Mouse (Mus musculus) liver, embryonic 15.5 days (tissue): ENCODE results near the gene Alkbh6. TPM values are rescaled to one million over a fixed set of nuclear protein-coding genes. Genes with fewer than 3 reads are reported as not detected.

Source experiments
- ATAC-seq: fragments of 200-750 bp; cut with Nextera tagmentation; 2 replicates; pipeline ENCODE4 v1.8.0; 2017; ENCODE audit warnings: moderate number of reproducible peaks, mild to moderate bottlenecking, moderate library complexity; ENCODE audit not compliant: insufficient read depth
- H3K27ac ChIP-seq: fragments of 300-500 bp; sonication (generic); replicated peaks from 2 replicates; pipeline ENCODE4 v1.5.1; 2015; ENCODE audit warnings: mild to moderate bottlenecking, inconsistent platforms
- H3K27me3 ChIP-seq: fragments of 300-500 bp; sonication (generic); 2 replicates; pipeline ENCODE4 v1.6.1; 2015; ENCODE audit warnings: mild to moderate bottlenecking, inconsistent platforms
- H3K36me3 ChIP-seq: fragments of 300-500 bp; sonication (generic); replicated peaks from 2 replicates; pipeline ENCODE4 v1.6.1; 2015; ENCODE audit warnings: moderate library complexity, mild to moderate bottlenecking, inconsistent platforms
- H3K4me1 ChIP-seq: fragments of 300-500 bp; sonication (generic); replicated peaks from 2 replicates; pipeline ENCODE4 v1.6.1; 2015; ENCODE audit warnings: inconsistent platforms
- H3K4me2 ChIP-seq: fragments of 300-500 bp; sonication (generic); 2 replicates; pipeline ENCODE4 v1.6.1; 2015; ENCODE audit warnings: moderate library complexity, mild to moderate bottlenecking, inconsistent platforms
- H3K4me3 ChIP-seq: fragments of 300-500 bp; sonication (generic); replicated peaks from 2 replicates; pipeline ENCODE4 v1.5.1; 2015; ENCODE audit warnings: mild to moderate bottlenecking, inconsistent platforms
- H3K9ac ChIP-seq: fragments of 300-500 bp; sonication (generic); 2 replicates; pipeline ENCODE4 v1.6.1; 2015; ENCODE audit warnings: moderate library complexity, mild to moderate bottlenecking, inconsistent platforms
- H3K9me3 ChIP-seq: fragments of 300-500 bp; sonication (generic); replicated peaks from 2 replicates; pipeline ENCODE4 v1.6.1; 2016; ENCODE audit warnings: inconsistent platforms
- WGBS: fragments of 180-500 bp; shearing (Covaris S2); methylation state at CpG from one replicate; pipeline ENCODE4 v1.1.7; 2015; ENCODE audit warnings: mixed read lengths; ENCODE audit not compliant: insufficient replicate concordance; 5-methylcytosine and 5-hydroxymethylcytosine counted together
- polyA plus RNA-seq: library from polyadenylated mRNA; unstranded; fragments of >200 nt; fragmentation: Nextera tagmentation; extraction: Ambion mirVana; gene quantifications from 2 replicates; pipeline ENCODE4 v1.2.1, GENCODE M21; 2015

Alkbh6 gene
- 15.9 and 16.5 TPM in 2 replicates for polyA plus RNA-seq

GRCm38 (mm10) chr7:30308076-30309005, at the start of gene Alkbh6:
Gene Alkbh6, plus strand, starts transcription at chr7:30308717.
- Histone ChIP-seq H3K27me3 (no peaks in the 10 kb centered on the region), H3K4me3 (peak within 1 kb of the TSS; percentile 64), H3K36me3 (0 out of 2 replicates have a peak, but pooled peaks cover 3% of the 10 kb centered on the region), H3K4me1 (peaks cover 22% of the 10 kb centered on the region), H3K9ac (peak within 1 kb of the TSS; percentile 48; the same call in 1 of the 2 replicates), H3K9me3 (no peaks in the 10 kb centered on the region), H3K27ac (peak within 1 kb of the TSS; percentile 19; the same call in 1 of the 2 replicates), H3K4me2 (peak within 1 kb of the TSS; percentile 86)
- WGBS = 6% methylated on average over 27 of the region's 27 CpGs
- peak; percentile 98 for ATAC-seq

GRCm38 (mm10) chr7:30265041-30265440, 43.5 kb upstream of the Alkbh6 start:
- no peak for ATAC-seq
- Histone ChIP-seq H3K4me1 (no peaks in the 10 kb centered on the region), H3K27me3 (no peaks in the 10 kb centered on the region), H3K9ac (no peak overlapping the region), H3K27ac (no peak overlapping the region), H3K9me3 (no peaks in the 10 kb centered on the region), H3K4me3 (no peak overlapping the region), H3K4me2 (no peak overlapping the region), H3K36me3 (peaks cover 85% of the 10 kb centered on the region)
- WGBS = 50% methylated on average over 2 of the region's 2 CpGs

GRCm38 (mm10) chr7:30265531-30265930, 43.0 kb upstream of the Alkbh6 start:
- H3K9me3 ChIP-seq = no peaks in the 10 kb centered on the region
- H3K4me3 ChIP-seq = no peak overlapping the region
- peaks cover 86% of the 10 kb centered on the region for H3K36me3 ChIP-seq
- no peaks in the 10 kb centered on the region for H3K27me3 ChIP-seq
- no peak overlapping the region for H3K27ac ChIP-seq
- ATAC-seq = no peak
- H3K4me2 ChIP-seq = no peak overlapping the region
- no peaks in the 10 kb centered on the region for H3K4me1 ChIP-seq
- no peak overlapping the region for H3K9ac ChIP-seq
- WGBS = 78% methylated on average over 5 of the region's 5 CpGs

DNA sequence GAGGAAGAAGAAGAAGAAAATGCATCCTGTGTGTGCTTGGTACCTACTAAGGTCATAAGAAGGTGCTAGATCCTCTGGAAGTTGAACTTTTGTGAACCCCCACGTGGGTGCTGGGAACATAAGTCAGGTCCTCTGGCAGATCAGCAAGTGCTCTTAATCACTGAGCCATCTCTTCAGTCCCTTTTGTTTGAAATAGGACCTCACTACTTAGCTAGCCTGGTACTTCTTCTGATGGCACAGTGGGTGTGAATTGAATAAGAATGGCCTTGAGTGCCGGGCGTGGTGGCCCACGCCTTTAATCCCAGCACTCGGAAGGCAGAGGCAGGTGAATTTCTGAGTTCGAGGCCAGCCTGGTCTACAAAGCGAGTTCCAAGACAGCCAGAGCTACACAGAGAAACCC, 42.6 kb upstream of the Alkbh6 start:
- Histone ChIP-seq H3K4me3 (no peak overlapping the region), H3K9me3 (no peaks in the 10 kb centered on the region), H3K4me2 (no peak overlapping the region), H3K9ac (no peak overlapping the region), H3K36me3 (peaks cover 88% of the 10 kb centered on the region), H3K27me3 (no peaks in the 10 kb centered on the region), H3K27ac (no peak overlapping the region), H3K4me1 (no peaks in the 10 kb centered on the region)
- WGBS = 76% methylated on average over 7 of the region's 7 CpGs
- ATAC-seq = no peak

DNA sequence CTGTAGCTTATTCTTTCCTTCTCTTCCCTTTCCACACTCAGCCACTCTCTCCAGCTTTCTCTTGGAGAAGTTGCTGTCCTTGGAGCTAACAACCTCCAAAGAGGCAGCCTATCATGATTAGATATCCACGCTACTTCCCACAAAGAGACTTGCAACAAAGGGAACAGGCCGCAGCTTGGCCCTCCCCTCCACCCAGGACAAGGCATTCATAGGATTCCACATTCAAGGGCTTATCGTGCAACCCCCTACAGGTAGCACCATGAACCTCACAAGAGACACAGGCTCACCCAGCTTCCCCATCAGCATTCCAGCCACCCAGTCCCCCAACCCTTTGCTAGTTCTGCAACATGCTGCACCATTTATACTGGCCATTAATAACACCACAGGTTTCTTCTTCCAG, 41.7 kb upstream of the Alkbh6 start:
- Histone ChIP-seq H3K4me2 (no peak overlapping the region), H3K4me3 (no peak overlapping the region), H3K36me3 (peaks cover 87% of the 10 kb centered on the region), H3K9me3 (no peaks in the 10 kb centered on the region), H3K27ac (no peak overlapping the region), H3K27me3 (no peaks in the 10 kb centered on the region), H3K9ac (no peak overlapping the region), H3K4me1 (no peaks in the 10 kb centered on the region)
- ATAC-seq = no peak
- WGBS = 81% methylated on average over 3 of the region's 3 CpGs

DNA sequence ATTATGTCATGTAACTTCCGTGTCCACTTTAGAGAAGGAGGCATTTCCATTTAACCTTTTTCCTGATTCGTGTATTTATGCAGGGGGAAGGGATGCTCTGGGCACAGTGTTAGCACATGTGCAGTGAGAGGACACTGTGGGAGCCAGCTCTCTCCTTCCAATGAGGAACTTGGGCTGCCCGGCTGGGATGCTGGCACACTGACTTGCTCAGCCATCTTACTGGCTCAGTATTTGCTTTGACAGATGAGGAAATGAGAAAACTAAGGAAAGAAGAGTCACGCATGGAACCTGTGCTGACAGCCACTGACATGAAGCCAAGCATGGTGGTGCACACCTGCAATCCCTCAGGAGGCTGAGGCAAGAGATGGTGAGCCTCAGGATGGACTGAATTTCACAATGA, 38.9 kb upstream of the Alkbh6 start:
- no peak overlapping the region for H3K27ac ChIP-seq
- 76% methylated on average over 4 of the region's 4 CpGs for WGBS
- H3K36me3 ChIP-seq = peaks cover 83% of the 10 kb centered on the region
- H3K4me2 ChIP-seq = no peak overlapping the region
- no peaks in the 10 kb centered on the region for H3K4me1 ChIP-seq
- H3K9ac ChIP-seq = no peak overlapping the region
- H3K4me3 ChIP-seq = no peak overlapping the region
- no peak for ATAC-seq
- H3K9me3 ChIP-seq = no peaks in the 10 kb centered on the region
- H3K27me3 ChIP-seq = no peaks in the 10 kb centered on the region

DNA sequence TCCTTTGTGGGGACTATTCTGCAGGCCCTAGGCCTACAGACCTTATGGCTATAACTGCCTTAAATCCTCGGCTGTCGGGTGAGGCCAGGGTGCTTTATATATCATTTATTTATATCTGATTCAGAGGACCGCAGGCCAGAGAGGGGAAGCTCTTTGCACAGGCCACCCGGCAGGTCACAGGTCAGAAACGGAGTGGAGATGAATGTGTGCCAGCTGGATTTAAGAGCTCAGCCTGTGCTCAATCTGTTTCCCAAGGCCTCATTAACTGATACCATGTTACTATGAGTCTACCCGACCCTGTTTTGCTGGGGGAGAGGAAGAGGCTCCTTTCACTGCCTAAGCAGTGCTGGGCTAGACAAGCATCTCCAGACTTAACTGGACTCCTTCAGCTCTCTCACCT, 34.1 kb upstream of the Alkbh6 start:
- Histone ChIP-seq H3K4me2 (no peak overlapping the region), H3K27ac (no peak overlapping the region), H3K9me3 (no peaks in the 10 kb centered on the region), H3K9ac (no peak overlapping the region), H3K27me3 (no peaks in the 10 kb centered on the region), H3K4me1 (peaks cover 17% of the 10 kb centered on the region), H3K36me3 (peaks cover 39% of the 10 kb centered on the region), H3K4me3 (no peak overlapping the region)
- no peak for ATAC-seq
- 78% methylated on average over 6 of the region's 6 CpGs for WGBS

GRCm38 (mm10) chr7:30278911-30279310, 29.6 kb upstream of the Alkbh6 start:
- no peak for ATAC-seq
- Histone ChIP-seq H3K27me3 (no peaks in the 10 kb centered on the region), H3K36me3 (peaks cover 7% of the 10 kb centered on the region; the same call in 1 of the 2 replicates), H3K9me3 (no peaks in the 10 kb centered on the region), H3K4me1 (peaks cover 33% of the 10 kb centered on the region), H3K9ac (peak overlapping the region; percentile 70; the same call in 1 of the 2 replicates), H3K4me2 (peak overlapping the region; percentile 95), H3K4me3 (peak overlapping the region; percentile 79), H3K27ac (no peak overlapping the region)
- 47% methylated on average over 2 of the region's 2 CpGs for WGBS

DNA sequence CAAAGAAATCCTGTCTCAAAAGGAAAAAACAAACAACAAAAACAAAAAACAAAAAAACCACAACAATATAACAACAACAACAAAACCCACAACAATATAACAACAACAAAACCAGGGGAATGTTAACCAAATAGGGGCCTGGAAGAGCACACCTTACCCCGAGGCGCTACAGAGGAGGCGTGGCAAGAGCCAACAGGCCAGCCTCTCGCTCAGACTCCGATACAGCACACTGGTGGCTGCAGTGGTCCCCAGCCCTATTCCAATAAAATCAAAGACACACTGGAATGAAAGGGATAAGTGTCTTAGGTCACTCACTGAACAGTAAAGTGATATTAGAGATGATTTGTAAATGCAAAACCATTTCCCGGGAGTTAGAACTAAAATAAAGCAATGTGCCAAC, 29.0 kb upstream of the Alkbh6 start:
- Histone ChIP-seq H3K9ac (peak overlapping the region; percentile 70), H3K27me3 (no peaks in the 10 kb centered on the region), H3K4me2 (peak overlapping the region; percentile 95), H3K4me1 (peaks cover 33% of the 10 kb centered on the region), H3K36me3 (0 out of 2 replicates have a peak, but pooled peaks cover under 1% of the 10 kb centered on the region), H3K9me3 (no peaks in the 10 kb centered on the region), H3K27ac (peak overlapping the region; percentile 98), H3K4me3 (peak overlapping the region; percentile 79)
- WGBS = 0% methylated on average over 6 of the region's 6 CpGs
- peak; percentile 51 for ATAC-seq

GRCm38 (mm10) chr7:30279951-30280669, 28.4 kb upstream of the Alkbh6 start, which contains the start of the genes Thap8 and Wdr62:
Gene Thap8, plus strand, starts transcription at chr7:30280094.
Gene Wdr62, minus strand, starts transcription at chr7:30280419.
- WGBS = under 1% methylated on average over 49 of the region's 49 CpGs
- peak within 1 kb of the TSS; percentile 98 for H3K27ac ChIP-seq
- no peaks in the 10 kb centered on the region for H3K36me3 ChIP-seq
- H3K4me1 ChIP-seq = peaks cover 33% of the 10 kb centered on the region
- H3K9me3 ChIP-seq = no peaks in the 10 kb centered on the region
- H3K9ac ChIP-seq = peak within 1 kb of the TSS; percentile 70
- H3K4me3 ChIP-seq = peak within 1 kb of the TSS; percentile 79
- peak within 1 kb of the TSS; percentile 95 for H3K4me2 ChIP-seq
- ATAC-seq = peak; percentile 91
- no peaks in the 10 kb centered on the region for H3K27me3 ChIP-seq

DNA sequence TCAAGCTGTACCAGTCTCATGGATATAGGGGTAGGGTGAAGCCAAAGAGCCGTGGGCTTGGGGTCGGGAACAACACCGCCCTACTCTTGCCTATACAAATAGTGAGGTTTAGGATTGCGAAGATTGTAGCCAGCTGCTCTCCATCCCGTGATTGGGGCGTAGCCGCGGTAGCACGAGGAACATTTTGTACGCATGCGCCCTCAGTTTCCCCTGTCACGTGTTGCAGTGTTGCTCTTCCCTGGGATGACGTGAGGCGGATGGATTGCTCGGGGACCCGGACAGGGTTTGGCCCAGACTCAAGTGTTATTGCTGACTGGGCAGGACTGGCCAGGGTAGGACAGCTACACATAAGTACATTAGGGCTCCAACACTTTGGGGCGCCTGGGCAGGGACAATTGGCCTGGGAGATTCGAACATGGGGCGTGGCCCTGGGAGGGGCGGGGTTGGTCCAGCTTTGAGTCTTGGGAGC, 27.8 kb upstream of the Alkbh6 start:
- Histone ChIP-seq H3K27ac (peak overlapping the region; percentile 98), H3K36me3 (no peaks in the 10 kb centered on the region), H3K4me1 (peaks cover 33% of the 10 kb centered on the region), H3K9ac (peak overlapping the region; percentile 31), H3K9me3 (no peaks in the 10 kb centered on the region), H3K27me3 (0 out of 2 replicates have a peak, but pooled peaks cover 3% of the 10 kb centered on the region), H3K4me3 (peak overlapping the region; percentile 79), H3K4me2 (peak overlapping the region; percentile 95)
- peak; percentile 31 for ATAC-seq
- WGBS = under 1% methylated on average over 20 of the region's 20 CpGs
